Comparison of ENCODE assay signal across 8 mouse cellular contexts in the genomic region with DNA sequence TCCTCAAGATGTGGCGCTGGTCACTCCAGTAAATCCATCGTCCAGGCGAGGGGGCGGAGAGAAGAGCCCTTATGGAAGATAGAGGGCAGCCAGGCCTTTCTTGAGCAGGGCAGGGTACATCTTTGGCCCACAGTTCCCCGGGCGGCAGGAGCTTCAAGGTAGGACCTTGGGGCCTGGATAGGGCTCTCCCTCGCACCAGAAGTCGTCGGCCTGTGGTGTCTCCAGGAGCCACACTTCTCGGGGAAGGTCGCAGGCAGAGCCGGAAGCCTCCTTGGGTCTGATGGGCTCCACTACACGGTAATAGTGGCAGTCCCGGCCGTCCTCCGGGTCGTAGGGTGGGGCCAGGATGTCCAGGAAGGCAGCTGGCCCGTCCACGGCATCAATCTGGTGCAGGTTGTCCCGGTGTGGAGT. TPM values are rescaled to one million over a fixed set of nuclear protein-coding genes. Genes with fewer than 3 reads are reported as not detected.
DNase-seq lines count a peak whose midpoint lies in the region; ATAC-seq and TF ChIP-seq lines count a peak whose summit lies in the region.

No protein-coding gene starts in this region.

- H3K36me3 ChIP-seq in E14TG2a.4 (ENCODE audit: insufficient read depth, low read length) (peaks cover 32% of the 10 kb centered on the region), myocyte (ENCODE audit: control insufficient read depth, insufficient read depth) (peaks cover 12% of the 10 kb centered on the region)
- peaks cover 3% of the 10 kb centered on the region; the same call in 1 of the 2 replicates for H3K36me3 ChIP-seq in heart, embryonic 16.5 days (ENCODE audit: control insufficient read depth, insufficient read depth)
- H3K36me3 ChIP-seq in limb, embryonic 13.5 days, result peaks cover 9% of the 10 kb centered on the region; the same call in 1 of the 2 replicates

- H3K27me3 ChIP-seq in E14TG2a.4 (ENCODE audit: insufficient read depth, low read length) (no peaks in the 10 kb centered on the region), myocyte (ENCODE audit: control insufficient read depth, insufficient read depth, insufficient read length) (no peaks in the 10 kb centered on the region)
- no peaks in the 10 kb centered on the region for H3K27me3 ChIP-seq in heart, embryonic 16.5 days (ENCODE audit: control insufficient read depth, insufficient read depth, low read length)
- H3K27me3 ChIP-seq in limb, embryonic 13.5 days, result peaks cover 3% of the 10 kb centered on the region

- peak overlapping the region; percentile 93 for H3K9ac ChIP-seq in heart, embryonic 16.5 days (ENCODE audit: low read length)
- H3K9ac ChIP-seq in limb, embryonic 13.5 days, result peak overlapping the region; percentile 90

- H3K27ac ChIP-seq in heart, embryonic 16.5 days (ENCODE audit: low read length), result peak overlapping the region; percentile 93
- no peak overlapping the region for H3K27ac ChIP-seq in limb, embryonic 13.5 days

- no peak for TF ChIP-seq CTCF in E14TG2a.4 (conservative IDR thresholded peaks at IDR 0.05; ENCODE audit: low read length)

- peak overlapping the region; percentile 91 for H3K4me3 ChIP-seq in E14TG2a.4 (replicated peaks; ENCODE audit: low read length)
- peak overlapping the region; percentile 95 for H3K4me3 ChIP-seq in heart, embryonic 16.5 days (ENCODE audit: low read length)
- H3K4me3 ChIP-seq in limb, embryonic 13.5 days, result peak overlapping the region; percentile 87
- peak overlapping the region; percentile 73 for H3K4me3 ChIP-seq in myocyte

- H3ac ChIP-seq in myocyte (ENCODE audit: control insufficient read depth, insufficient read length), result peak overlapping the region; percentile 46

- no peaks in the 10 kb centered on the region for H3K9me3 ChIP-seq in E14TG2a.4 (ENCODE audit: low read length)
- no peaks in the 10 kb centered on the region for H3K9me3 ChIP-seq in heart, embryonic 16.5 days (replicated peaks; ENCODE audit: control insufficient read depth, low read length)
- no peaks in the 10 kb centered on the region for H3K9me3 ChIP-seq in limb, embryonic 13.5 days

- peaks cover 43% of the 10 kb centered on the region for H3K4me1 ChIP-seq in E14TG2a.4 (replicated peaks; ENCODE audit: low read depth, low read length)
- peaks cover 15% of the 10 kb centered on the region for H3K4me1 ChIP-seq in heart, embryonic 16.5 days (ENCODE audit: control insufficient read depth, insufficient read depth, low read length)
- H3K4me1 ChIP-seq in limb, embryonic 13.5 days, result peaks cover 33% of the 10 kb centered on the region

- H3K79me2 ChIP-seq in myocyte (ENCODE audit: control insufficient read depth, insufficient read depth), result peaks cover 48% of the 10 kb centered on the region

- under 1% methylated on average over 20 of the region's 20 CpGs for WGBS in heart, embryonic 16.5 days
- under 1% methylated on average over 20 of the region's 20 CpGs for WGBS in limb, embryonic 13.5 days

- DNase-seq in gastrocnemius, adult 18-20 months (ENCODE audit: low spot score), result peak; percentile 7
- DNase-seq in gastrocnemius, adult 8-10 months (ENCODE audit: low spot score in 2 of 2), result no peak
- DNase-seq in embryo, embryonic 9.5 days (ENCODE audit: extremely low spot score), result peak; percentile 54
- no peak for DNase-seq in ovary, postnatal 36 days (ENCODE audit: low spot score)

- peak; percentile 7; the same call in 1 of the 2 replicates for ATAC-seq in heart, embryonic 16.5 days (replicated peaks; ENCODE audit: extremely low read depth, insufficient read depth, low FRiP score)
- 0 out of 2 replicates have a peak, but pooled peaks have one; percentile 13 for ATAC-seq in limb, embryonic 13.5 days (ENCODE audit: low FRiP score, low read depth)

- H3K4me2 ChIP-seq in heart, embryonic 16.5 days (ENCODE audit: low read depth, low read length), result peak overlapping the region; percentile 96
- peak overlapping the region; percentile 99 for H3K4me2 ChIP-seq in limb, embryonic 13.5 days (replicated peaks)
- peak overlapping the region; percentile 96 for H3K4me2 ChIP-seq in myocyte (ENCODE audit: low read depth)

- TF ChIP-seq POLR2A in myocyte (IDR thresholded peaks at IDR 0.05; ENCODE audit: insufficient read length, low read depth), result peak; percentile 6

TF ChIP-seq in myocyte, 11 proteins besides CTCF, POLR2A, EP300 and RAD21:
- TF ChIP-seq TCF12 (IDR thresholded peaks at IDR 0.05; ENCODE audit: insufficient read depth, poor library complexity, severe bottlenecking) (no peak), MYOD1 (IDR thresholded peaks at IDR 0.05; ENCODE audit: control insufficient read depth in 1 of 3, insufficient read length in 2 of 3, low read depth in 2 of 3) (peak in 1 of 3 experiments; percentile 8), MYOG (IDR thresholded peaks at IDR 0.05; ENCODE audit: control insufficient read depth in 1 of 3, insufficient read depth in 1 of 3, insufficient read length in 2 of 3, low read depth in 2 of 3) (peak in 1 of 3 experiments; percentile 18)

RNA-seq across cellular contexts. Expression of gene Ado, which starts 0.9 kb away (rescaled TPM):
- 10 to 100 TPM; 22.8 to 25.1 TPM for total RNA-seq in gastrocnemius, adult 18-20 months (2021)
- 10 to 100 TPM; 24.4 to 28.3 (median 26.1) TPM for total RNA-seq in gastrocnemius, adult 8-10 months (2022)
- polyA plus RNA-seq in heart, embryonic 16.5 days (2015; fragmentation: Nextera tagmentation; extraction: Ambion mirVana), result 43.9 and 46.0 TPM in 2 replicates
- polyA plus RNA-seq in limb, embryonic 13.5 days (2015; fragmentation: Nextera tagmentation; extraction: Ambion mirVana), result 72.2 and 79.9 TPM in 2 replicates
- 18.3 TPM for polyA plus RNA-seq in myocyte (2012; fragmentation: generic; extraction: Trizol)

RNA-seq across cellular contexts. Expression of gene Egr2, which starts 12.6 kb away (rescaled TPM):
- total RNA-seq in gastrocnemius, adult 18-20 months (2021), result 1 to 10 TPM in 1 of 2 experiments, under 1 TPM in 1; 0.91 to 2.1 TPM
- 1 to 10 TPM in 1 of 4 experiments, under 1 TPM in 3; 0.17 to 1.1 (median 0.59) TPM for total RNA-seq in gastrocnemius, adult 8-10 months (2022)
- 0.75 and 1.2 TPM in 2 replicates for polyA plus RNA-seq in heart, embryonic 16.5 days (2015; fragmentation: Nextera tagmentation; extraction: Ambion mirVana)
- 0.87 and 1.6 TPM in 2 replicates for polyA plus RNA-seq in limb, embryonic 13.5 days (2015; fragmentation: Nextera tagmentation; extraction: Ambion mirVana)
- 3.1 TPM for polyA plus RNA-seq in myocyte (2012; fragmentation: generic; extraction: Trizol)

Comparison
In these comparisons a context has a peak if more than half of its experiments do, and no peak if none do; other contexts are left out.
1. DNase-seq: peak in gastrocnemius, adult 18-20 months (single experiment) and embryo, embryonic 9.5 days (single experiment); none in gastrocnemius, adult 8-10 months (0 of 2) and ovary, postnatal 36 days (single experiment).
2. Peak in every context shown above with its lines, with median percentiles within 50 percentile points of each other: H3K4me3 ChIP-seq and H3K4me2 ChIP-seq.